Mouse (Mus musculus) liver (tissue): Measurements from ENCODE around the gene Slc38a10.

ENCODE experiments used
- DNase-seq: peaks from one replicate; pipeline ENCODE4 v3.0.0-alpha.2; 2020; ENCODE audit warnings: mixed read lengths

Slc38a10 gene

GRCm38 (mm10) chr11:120136796-120137624, 14.1 kb downstream of the Slc38a10 start:
- DNase-seq, result peak; percentile 47

GRCm38 (mm10) chr11:120136195-120136594, 15.0 kb downstream of the Slc38a10 start:
- DNase-seq, result no peak

GRCm38 (mm10) chr11:120134847-120135530, 16.2 kb downstream of the Slc38a10 start:
- no peak for DNase-seq

- DNase-seq, result no peak
Observed at GRCm38 (mm10) chr11:120134148-120134547, 17.0 kb downstream of the Slc38a10 start.

- DNase-seq, result no peak
Observed at GRCm38 (mm10) chr11:120129281-120129680, 21.9 kb downstream of the Slc38a10 start.

- no peak for DNase-seq
Observed at GRCm38 (mm10) chr11:120126845-120127244, 24.3 kb downstream of the Slc38a10 start.

GRCm38 (mm10) chr11:120122126-120122525, 29.0 kb downstream of the Slc38a10 start:
- no peak for DNase-seq

GRCm38 (mm10) chr11:120120642-120121420, 30.3 kb downstream of the Slc38a10 start:
- peak; percentile 65 for DNase-seq

GRCm38 (mm10) chr11:120119936-120120541, 31.1 kb downstream of the Slc38a10 start:
- no peak for DNase-seq

GRCm38 (mm10) chr11:120119108-120119507, 32.0 kb downstream of the Slc38a10 start:
- no peak for DNase-seq

GRCm38 (mm10) chr11:120117626-120118025, 33.5 kb downstream of the Slc38a10 start:
- DNase-seq, result no peak

GRCm38 (mm10) chr11:120114488-120115215, 36.5 kb downstream of the Slc38a10 start:
- no peak for DNase-seq

GRCm38 (mm10) chr11:120112136-120112535, 39.0 kb downstream of the Slc38a10 start:
- DNase-seq, result no peak

GRCm38 (mm10) chr11:120111033-120111432, 40.1 kb downstream of the Slc38a10 start:
- DNase-seq, result peak; percentile 69

GRCm38 (mm10) chr11:120110554-120110953, 40.6 kb downstream of the Slc38a10 start:
- no peak for DNase-seq

- DNase-seq, result no peak
Observed at GRCm38 (mm10) chr11:120109558-120110210, 41.5 kb downstream of the Slc38a10 start.

- DNase-seq, result no peak
Observed at GRCm38 (mm10) chr11:120107796-120108195, 43.4 kb downstream of the Slc38a10 start.

- DNase-seq, result no peak
Observed at GRCm38 (mm10) chr11:120107026-120107425, 44.1 kb downstream of the Slc38a10 start.

- no peak for DNase-seq
Observed at GRCm38 (mm10) chr11:120103431-120103997, 47.6 kb downstream of the Slc38a10 start.

- peak; percentile 65 for DNase-seq
Observed at GRCm38 (mm10) chr11:120101036-120101435, 50.1 kb downstream of the Slc38a10 start.
